Mouse (Mus musculus) midbrain, embryonic 16.5 days (tissue): Measurements from ENCODE around the gene Magi1. TPM values are rescaled to one million over a fixed set of nuclear protein-coding genes. Genes with fewer than 3 reads are reported as not detected.

Source experiments
- ATAC-seq: fragments of 200-750 bp; cut with Nextera tagmentation; 2 replicates; pipeline ENCODE4 v1.8.0; 2017; ENCODE audit warnings: moderate TSS enrichment
- H3K27ac ChIP-seq: fragments of 300-500 bp; sonication (generic); 2 replicates; pipeline ENCODE4 v1.5.1; 2014; ENCODE audit warnings: mild to moderate bottlenecking, low read length, mixed read lengths
- H3K27me3 ChIP-seq: fragments of 300-500 bp; sonication (generic); 2 replicates; pipeline ENCODE4 v1.6.1; 2014; ENCODE audit warnings: low read depth, low read length, mixed read lengths; ENCODE audit not compliant: control insufficient read depth, insufficient read depth
- H3K36me3 ChIP-seq: fragments of 300-500 bp; sonication (generic); 2 replicates; pipeline ENCODE4 v1.6.1; 2014; ENCODE audit warnings: mild to moderate bottlenecking, low read length, moderate library complexity, mixed read lengths; ENCODE audit not compliant: control insufficient read depth, insufficient read depth
- H3K4me1 ChIP-seq: fragments of 300-500 bp; sonication (generic); 2 replicates; pipeline ENCODE4 v1.6.1; 2014; ENCODE audit warnings: mild to moderate bottlenecking, low read length, mixed read lengths; ENCODE audit not compliant: control insufficient read depth, insufficient read depth
- H3K4me2 ChIP-seq: fragments of 300-500 bp; sonication (generic); 2 replicates; pipeline ENCODE4 v1.6.1; 2014; ENCODE audit warnings: mild to moderate bottlenecking, low read length, mixed read lengths
- H3K4me3 ChIP-seq: fragments of 300-500 bp; sonication (generic); 2 replicates; pipeline ENCODE4 v1.5.1; 2014; ENCODE audit warnings: low read depth, mild to moderate bottlenecking, low read length, moderate library complexity, mixed read lengths
- H3K9ac ChIP-seq: fragments of 300-500 bp; sonication (generic); 2 replicates; pipeline ENCODE4 v1.6.1; 2014; ENCODE audit warnings: low read depth, low read length, mixed read lengths
- H3K9me3 ChIP-seq: fragments of 300-500 bp; sonication (generic); replicated peaks from 2 replicates; pipeline ENCODE4 v1.6.1; 2014; ENCODE audit warnings: mild to moderate bottlenecking, low read length, mixed read lengths; ENCODE audit not compliant: control insufficient read depth, poor library complexity, severe bottlenecking
- whole genome bisulfite sequencing: fragments of 180-500 bp; shearing (Covaris S2); extraction: QIAGEN DNeasy Blood & Tissue Kit; methylation state at CpG from one replicate; pipeline ENCODE4 v1.1.7; 2014; 5-methylcytosine and 5-hydroxymethylcytosine counted together
- polyA plus RNA-seq: library from polyadenylated mRNA; unstranded; fragments of >200 nt; fragmentation: Nextera tagmentation; extraction: Ambion mirVana; gene quantifications from 2 replicates; pipeline ENCODE4 v1.2.1, GENCODE M21; 2015

Gene Magi1
- polyA plus RNA-seq, 1 experiment from 2014 or later: 34.6 TPM

- Histone ChIP-seq H3K4me2 (no peak overlapping the region), H3K4me3 (no peak overlapping the region), H3K9ac (no peak overlapping the region), H3K4me1 (peaks cover 10% of the 10 kb centered on the region), H3K27ac (no peak overlapping the region), H3K27me3 (no peaks in the 10 kb centered on the region), H3K9me3 (no peaks in the 10 kb centered on the region), H3K36me3 (no peaks in the 10 kb centered on the region)
- 44% methylated on average over 1 of the region's 1 CpGs for WGBS
- ATAC-seq: no peak
Measured at GRCm38 (mm10) chr6:93873536-93873935, 410.2 kb downstream of the Magi1 start.

GRCm38 (mm10) chr6:93871516-93871915 is 412.2 kb downstream of the Magi1 start:
- peaks cover 4% of the 10 kb centered on the region for H3K4me1 ChIP-seq
- H3K4me3 ChIP-seq: no peak overlapping the region
- H3K27me3 ChIP-seq: no peaks in the 10 kb centered on the region
- WGBS: 78% methylated on average over 4 of the region's 4 CpGs
- no peaks in the 10 kb centered on the region for H3K36me3 ChIP-seq
- ATAC-seq: no peak
- H3K27ac ChIP-seq: no peak overlapping the region
- no peak overlapping the region for H3K9ac ChIP-seq
- H3K9me3 ChIP-seq: no peaks in the 10 kb centered on the region
- no peak overlapping the region for H3K4me2 ChIP-seq

- ATAC-seq: no peak
- no peaks in the 10 kb centered on the region for H3K9me3 ChIP-seq
- no peak overlapping the region for H3K4me2 ChIP-seq
- peaks cover 4% of the 10 kb centered on the region for H3K4me1 ChIP-seq
- H3K27ac ChIP-seq: no peak overlapping the region
- H3K9ac ChIP-seq: no peak overlapping the region
- H3K27me3 ChIP-seq: no peaks in the 10 kb centered on the region
- H3K4me3 ChIP-seq: no peak overlapping the region
- no peaks in the 10 kb centered on the region for H3K36me3 ChIP-seq
- 87% methylated on average over 5 of the region's 5 CpGs for WGBS
Measured at GRCm38 (mm10) chr6:93870023-93870422, 413.7 kb downstream of the Magi1 start.

GRCm38 (mm10) chr6:93862263-93862662 is 421.5 kb downstream of the Magi1 start:
- H3K9me3 ChIP-seq: no peaks in the 10 kb centered on the region
- no peaks in the 10 kb centered on the region for H3K36me3 ChIP-seq
- H3K4me2 ChIP-seq: no peak overlapping the region
- 88% methylated on average over 5 of the region's 5 CpGs for WGBS
- 0 out of 2 replicates have a peak, but pooled peaks cover 2% of the 10 kb centered on the region for H3K4me1 ChIP-seq
- H3K9ac ChIP-seq: no peak overlapping the region
- ATAC-seq: no peak
- no peaks in the 10 kb centered on the region for H3K27me3 ChIP-seq
- no peak overlapping the region for H3K27ac ChIP-seq
- no peak overlapping the region for H3K4me3 ChIP-seq

- Histone ChIP-seq H3K4me2 (no peak overlapping the region), H3K27ac (peak overlapping the region; percentile 40; the same call in 1 of the 2 replicates), H3K4me3 (no peak overlapping the region), H3K27me3 (no peaks in the 10 kb centered on the region), H3K36me3 (no peaks in the 10 kb centered on the region), H3K9me3 (no peaks in the 10 kb centered on the region), H3K9ac (no peak overlapping the region), H3K4me1 (peaks cover 21% of the 10 kb centered on the region)
- 7% methylated on average over 1 of the region's 1 CpGs for WGBS
- peak; percentile 29; the same call in 1 of the 2 replicates for ATAC-seq
Measured at GRCm38 (mm10) chr6:93856783-93857182, 426.9 kb downstream of the Magi1 start.

GRCm38 (mm10) chr6:93855806-93856641 is 427.7 kb downstream of the Magi1 start:
- peak overlapping the region; percentile 40; the same call in 1 of the 2 replicates for H3K27ac ChIP-seq
- H3K36me3 ChIP-seq: no peaks in the 10 kb centered on the region
- peak; percentile 62; the same call in 1 of the 2 replicates for ATAC-seq
- no peaks in the 10 kb centered on the region for H3K27me3 ChIP-seq
- H3K4me1 ChIP-seq: peaks cover 21% of the 10 kb centered on the region
- H3K4me3 ChIP-seq: no peak overlapping the region
- WGBS: 26% methylated on average over 8 of the region's 8 CpGs
- peak overlapping the region; percentile 18; the same call in 1 of the 2 replicates for H3K9ac ChIP-seq
- no peak overlapping the region for H3K4me2 ChIP-seq
- H3K9me3 ChIP-seq: no peaks in the 10 kb centered on the region

GRCm38 (mm10) chr6:93848942-93849790 is 434.6 kb downstream of the Magi1 start:
- ATAC-seq: peak; percentile 59; the same call in 1 of the 2 replicates
- H3K9ac ChIP-seq: 0 out of 2 replicates have a peak overlapping the region, but pooled peaks have one; percentile 18

GRCm38 (mm10) chr6:93845498-93845897 is 438.2 kb downstream of the Magi1 start:
- 82% methylated on average over 3 of the region's 3 CpGs for WGBS
- Histone ChIP-seq H3K4me2 (no peak overlapping the region), H3K4me3 (no peak overlapping the region), H3K9me3 (no peaks in the 10 kb centered on the region), H3K27ac (no peak overlapping the region), H3K9ac (no peak overlapping the region), H3K27me3 (no peaks in the 10 kb centered on the region), H3K36me3 (no peaks in the 10 kb centered on the region), H3K4me1 (peaks cover 21% of the 10 kb centered on the region)
- ATAC-seq: no peak

More at GRCm38 (mm10) chr6:93848942-93849790, 434.6 kb downstream of the Magi1 start:
- Histone ChIP-seq H3K4me3 (no peak overlapping the region), H3K4me1 (peaks cover 21% of the 10 kb centered on the region), H3K9me3 (no peaks in the 10 kb centered on the region), H3K27me3 (no peaks in the 10 kb centered on the region), H3K27ac (peak overlapping the region; percentile 50), H3K36me3 (no peaks in the 10 kb centered on the region), H3K4me2 (no peak overlapping the region)
- 20% methylated on average over 7 of the region's 7 CpGs for WGBS
